Mouse (Mus musculus) left cerebral cortex, adult 2 months (tissue): ENCODE results near the gene Srcin1. TPM values are rescaled to one million over a fixed set of nuclear protein-coding genes. Genes with fewer than 3 reads are reported as not detected.

ENCODE experiments used
- DNase-seq, 2 experiments: peaks; one replicate each; pipeline ENCODE4 v3.0.0; 2021 to 2022; ENCODE audit warnings: low spot score in 2 of 2, mixed read lengths in 1 of 2; ENCODE audit errors: extremely low spot score in 1 of 2
- H3K27ac ChIP-seq: fragments of 200-600 bp; 2 replicates; pipeline ENCODE4 v1.8.1; 2022
- H3K4me3 ChIP-seq: fragments of 200-600 bp; 2 replicates; pipeline ENCODE4 v1.8.1; 2022
- CTCF ChIP-seq: fragments of 200-600 bp; IDR thresholded peaks from 2 replicates; pipeline ENCODE4 v1.8.1; 2022; ENCODE audit warnings: antibody characterized with exemption, mild to moderate bottlenecking, moderate library complexity
- intact Hi-C: fragments of 180-260 bp; cut with DNase I; formaldehyde crosslinking; loops from one replicate; pipeline ENCODE4 v1.15.1; 2025
- total RNA-seq, 2 experiments: library from RNA; stranded (reverse); gene quantifications; 2 replicates each; pipeline ENCODE4 v1.2.3; 2021

Srcin1 gene
- total RNA-seq, 2 experiments from 2014 or later = 308 to 318 TPM

DNA sequence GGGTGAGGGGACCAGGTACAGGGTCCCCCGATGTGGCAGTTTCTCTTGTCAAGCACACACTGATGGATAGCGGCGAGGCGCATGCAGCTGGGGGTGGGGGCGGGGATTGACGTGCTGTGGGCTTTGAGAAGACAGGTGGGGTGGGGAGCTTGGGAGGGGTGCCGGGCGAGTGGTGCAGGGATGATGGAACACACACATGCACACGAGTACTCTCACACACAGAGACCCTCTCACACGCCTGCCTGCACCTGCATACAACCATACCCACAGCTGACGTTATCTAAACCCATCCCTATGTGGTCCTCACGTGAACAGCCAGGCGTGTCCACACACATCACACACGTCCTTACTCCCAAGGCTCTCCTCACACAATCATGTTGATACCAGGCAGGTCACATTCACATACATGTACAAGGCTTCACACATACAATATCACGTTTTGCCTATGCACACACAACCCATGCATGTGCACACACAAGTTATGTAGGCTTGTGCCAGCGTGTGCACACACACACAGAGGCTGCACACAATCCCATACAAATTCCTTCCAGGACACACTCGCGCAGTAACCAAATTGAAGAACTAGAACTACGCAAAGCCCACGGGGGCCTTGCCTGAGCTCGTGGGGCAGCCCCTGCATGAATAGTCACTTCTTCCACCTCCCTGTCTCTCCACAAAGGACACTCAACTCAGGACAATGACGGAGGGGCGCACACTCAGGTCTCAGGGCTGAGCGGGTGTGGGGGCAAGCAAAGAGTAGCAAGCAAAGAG lies 66.1 kb downstream of the Srcin1 start:
- intact Hi-C loops = no loop called here
- DNase-seq = no peak
- no peak for TF ChIP-seq CTCF
- Histone ChIP-seq H3K4me3 (no peak overlapping the region), H3K27ac (no peak overlapping the region)

DNA sequence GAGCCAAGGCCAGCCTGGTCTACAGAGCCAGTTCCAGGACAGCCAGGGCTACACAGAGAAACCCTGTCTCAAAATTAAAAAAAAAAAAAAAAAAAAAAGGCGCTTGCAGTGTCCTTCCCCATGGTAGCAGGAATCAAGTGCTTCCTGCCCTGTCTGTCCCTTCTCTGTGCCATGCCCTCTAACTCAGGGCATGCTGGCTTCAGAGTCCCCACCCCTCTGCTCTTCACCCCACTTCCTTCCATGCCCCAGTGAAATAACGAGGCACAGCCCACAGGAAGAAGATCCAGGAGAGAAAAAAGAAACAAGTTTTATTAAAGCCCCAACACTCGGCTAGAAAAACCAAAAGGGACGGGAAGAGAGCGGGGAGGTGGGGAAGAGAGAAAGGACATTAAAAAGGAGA lies 66.9 kb downstream of the Srcin1 start:
- H3K4me3 ChIP-seq = no peak overlapping the region
- no peak for DNase-seq
- intact Hi-C loops = no loop called here
- TF ChIP-seq CTCF = no peak
- H3K27ac ChIP-seq = no peak overlapping the region

DNA sequence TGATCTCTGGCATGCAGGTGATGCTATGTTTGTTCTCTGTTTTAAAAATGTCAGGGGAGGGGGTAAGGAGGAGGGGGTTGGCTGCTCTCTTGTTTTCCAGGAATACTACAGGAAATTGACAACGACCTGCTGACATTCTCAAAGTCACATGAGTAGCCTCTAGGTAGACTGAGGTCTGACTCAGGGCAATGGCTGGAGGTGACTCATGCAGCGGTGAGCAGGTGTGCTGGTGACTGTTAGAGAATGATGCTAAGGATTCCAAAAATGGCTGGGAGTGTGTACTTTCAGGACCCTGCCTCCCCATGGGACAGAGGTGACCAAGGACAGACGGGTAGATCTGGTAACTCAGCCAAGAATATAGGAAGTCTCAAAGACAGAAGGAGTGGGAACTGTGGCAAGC lies 67.8 kb downstream of the Srcin1 start:
- Histone ChIP-seq H3K27ac (no peak overlapping the region), H3K4me3 (no peak overlapping the region)
- DNase-seq = no peak
- intact Hi-C loops = no loop called here
- no peak for TF ChIP-seq CTCF

GRCm38 (mm10) chr11:97506331-97506730 lies 69.7 kb downstream of the Srcin1 start:
- no peak overlapping the region for H3K4me3 ChIP-seq
- DNase-seq = no peak
- TF ChIP-seq CTCF = peak; percentile 29
- intact Hi-C loops = no loop called here
- H3K27ac ChIP-seq = no peak overlapping the region

DNA sequence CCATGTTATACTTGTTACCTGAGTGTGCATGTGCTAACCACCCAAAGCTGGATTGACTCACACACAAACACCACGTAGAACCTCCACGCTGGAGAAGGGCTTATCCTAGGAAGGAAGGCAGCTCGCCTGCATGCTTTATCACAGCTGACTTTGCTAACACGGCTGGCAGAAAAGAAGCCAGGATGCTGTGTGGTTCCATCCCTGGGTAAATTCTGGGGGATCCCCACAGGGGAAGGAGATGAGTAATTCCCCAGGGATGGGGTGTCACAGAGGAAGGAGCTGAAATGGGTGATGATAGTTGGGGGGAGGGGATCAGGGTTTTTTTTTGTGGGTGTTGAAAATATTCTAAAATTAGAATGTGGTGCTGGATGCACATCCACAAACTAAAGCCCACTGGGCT lies 70.2 kb downstream of the Srcin1 start:
- intact Hi-C loops = no loop called here
- no peak for TF ChIP-seq CTCF
- Histone ChIP-seq H3K4me3 (no peak overlapping the region), H3K27ac (no peak overlapping the region)
- DNase-seq = no peak

GRCm38 (mm10) chr11:97502846-97503245 lies 73.1 kb downstream of the Srcin1 start:
- intact Hi-C loops = loop anchor here (1.0 kb wide), 1 partner anchor 119 kb away; no protein-coding TSS in a partner anchor
- DNase-seq = no peak
- H3K27ac ChIP-seq = no peak overlapping the region
- no peak overlapping the region for H3K4me3 ChIP-seq
- TF ChIP-seq CTCF = no peak

DNA sequence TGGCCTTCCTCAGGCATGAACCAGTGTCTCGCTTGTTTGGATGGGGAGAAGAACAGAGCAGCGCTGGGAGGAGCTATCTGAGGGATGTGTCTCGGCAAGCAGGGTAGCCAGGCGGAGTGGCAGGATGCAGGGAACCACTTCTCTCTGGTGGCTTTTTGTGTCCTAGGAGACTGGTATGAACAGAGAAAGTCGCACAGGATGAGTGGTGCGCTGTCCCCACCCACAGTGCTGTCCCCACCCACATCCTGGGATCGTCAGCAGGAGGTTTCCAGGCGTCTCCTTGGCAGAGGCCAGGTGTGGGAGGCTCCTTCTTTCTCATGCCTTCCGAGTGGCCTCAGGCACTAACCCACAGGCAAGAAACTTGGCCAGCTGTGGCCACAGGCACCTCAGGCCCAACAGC lies 73.6 kb downstream of the Srcin1 start:
- intact Hi-C loops = loop anchor here (1.0 kb wide), 1 partner anchor 120 kb away; no protein-coding TSS in a partner anchor
- DNase-seq = peak; percentile 48 to 52
- TF ChIP-seq CTCF = no peak
- Histone ChIP-seq H3K27ac (no peak overlapping the region), H3K4me3 (no peak overlapping the region)

DNA sequence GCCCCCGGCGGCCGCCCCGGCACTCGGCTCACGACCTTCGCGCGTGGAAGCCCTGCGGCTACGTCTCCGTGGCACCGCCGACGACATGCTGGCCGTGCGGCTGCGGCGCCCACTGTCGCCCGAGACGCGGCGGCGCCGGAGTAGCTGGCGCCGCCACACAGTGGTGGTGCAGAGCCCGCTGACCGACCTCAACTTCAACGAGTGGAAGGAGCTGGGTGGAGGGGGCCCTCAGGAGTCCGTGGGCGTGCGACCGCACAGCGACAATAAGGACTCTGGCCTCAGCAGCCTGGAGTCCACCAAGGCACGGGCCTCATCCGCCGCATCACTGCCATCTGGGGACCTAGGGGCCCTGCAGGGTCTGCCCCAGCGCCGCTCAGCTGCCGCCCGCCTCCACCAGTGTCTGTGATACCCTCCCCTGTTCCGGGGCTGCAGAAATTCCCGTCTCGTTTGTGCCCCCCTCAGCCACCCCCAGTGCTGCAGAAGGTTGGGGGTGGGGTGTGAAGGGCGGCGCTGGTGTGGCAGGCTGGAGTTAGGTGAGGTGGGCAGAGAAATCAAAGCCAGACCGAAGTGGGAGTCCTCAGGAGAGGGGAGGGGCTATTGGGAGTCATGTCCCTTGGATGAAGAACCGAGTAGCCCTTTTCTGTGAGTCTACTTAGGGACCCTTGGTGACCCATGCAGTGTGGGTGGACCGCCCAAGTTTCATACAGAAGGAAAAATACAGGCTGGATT lies 75.1 kb downstream of the Srcin1 start:
- TF ChIP-seq CTCF = no peak
- intact Hi-C loops = no loop called here
- peak overlapping the region; percentile 21; the same call in 1 of the 2 replicates for H3K4me3 ChIP-seq
- no peak for DNase-seq
- H3K27ac ChIP-seq = peak overlapping the region; percentile 70

- Histone ChIP-seq H3K4me3 (peak within 1 kb of the TSS; percentile 27), H3K27ac (peak within 1 kb of the TSS; percentile 70)
- intact Hi-C loops = no loop called here
- no peak; the same call in 1 of the 2 replicates for TF ChIP-seq CTCF
- no peak for DNase-seq
These were observed 75.9 kb downstream of the Srcin1 start, which contains the start of gene 4933428G20Rik for GRCm38 (mm10) chr11:97499865-97500719. Gene 4933428G20Rik (minus strand): TSS chr11:97500340.

- Histone ChIP-seq H3K4me3 (no peak overlapping the region), H3K27ac (no peak overlapping the region)
- intact Hi-C loops = no loop called here
- no peak for DNase-seq
- TF ChIP-seq CTCF = no peak
These were observed 78.4 kb downstream of the Srcin1 start for GRCm38 (mm10) chr11:97497543-97497942.

DNA sequence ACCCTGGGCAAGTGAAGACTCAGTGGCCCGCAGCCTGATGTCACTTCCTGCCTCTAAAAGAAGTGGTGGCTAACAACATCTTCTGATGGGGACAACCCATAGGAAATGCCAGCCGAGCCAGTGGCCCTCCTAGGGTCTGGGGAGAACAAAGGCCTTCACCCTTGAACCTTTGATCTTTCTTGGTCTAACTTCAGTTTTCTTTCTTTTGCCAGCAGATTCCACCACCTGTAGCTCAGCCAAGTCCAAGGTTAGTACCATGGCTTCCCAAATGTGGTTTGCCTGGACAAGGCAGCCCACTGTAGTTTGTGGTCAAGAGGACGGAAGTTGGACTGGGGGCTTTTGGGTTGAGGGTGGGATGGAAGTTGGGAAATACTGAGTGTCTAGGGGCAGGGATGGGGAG lies 83.2 kb downstream of the Srcin1 start:
- intact Hi-C loops = no loop called here
- no peak for TF ChIP-seq CTCF
- no peak overlapping the region for H3K27ac ChIP-seq
- H3K4me3 ChIP-seq = no peak overlapping the region
- no peak for DNase-seq

DNA sequence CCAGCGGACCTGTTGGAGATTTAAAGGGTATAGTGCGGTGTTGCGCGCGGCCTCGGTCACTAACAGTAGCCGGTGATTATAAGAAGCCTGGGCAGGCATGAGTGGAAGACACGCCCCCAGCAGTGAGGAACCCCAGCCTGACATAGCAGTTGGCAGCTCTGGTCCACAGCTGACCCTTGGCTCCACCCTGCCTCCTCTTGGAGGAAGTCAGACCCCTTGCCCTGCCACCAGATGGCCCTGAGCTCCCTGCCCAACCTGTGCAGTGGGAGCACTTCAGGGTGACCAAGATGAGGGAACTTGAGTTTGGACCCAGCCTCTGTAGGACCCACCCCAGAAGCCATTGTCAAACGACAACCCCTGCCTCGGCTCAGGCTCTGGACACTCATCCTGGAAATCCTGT lies 84.3 kb downstream of the Srcin1 start:
- no peak for TF ChIP-seq CTCF
- no peak overlapping the region for H3K27ac ChIP-seq
- intact Hi-C loops = no loop called here
- no peak overlapping the region for H3K4me3 ChIP-seq
- DNase-seq = no peak
